Mouse (Mus musculus): ENCODE data around the gene Ubl7.

Gene Ubl7

DNA sequence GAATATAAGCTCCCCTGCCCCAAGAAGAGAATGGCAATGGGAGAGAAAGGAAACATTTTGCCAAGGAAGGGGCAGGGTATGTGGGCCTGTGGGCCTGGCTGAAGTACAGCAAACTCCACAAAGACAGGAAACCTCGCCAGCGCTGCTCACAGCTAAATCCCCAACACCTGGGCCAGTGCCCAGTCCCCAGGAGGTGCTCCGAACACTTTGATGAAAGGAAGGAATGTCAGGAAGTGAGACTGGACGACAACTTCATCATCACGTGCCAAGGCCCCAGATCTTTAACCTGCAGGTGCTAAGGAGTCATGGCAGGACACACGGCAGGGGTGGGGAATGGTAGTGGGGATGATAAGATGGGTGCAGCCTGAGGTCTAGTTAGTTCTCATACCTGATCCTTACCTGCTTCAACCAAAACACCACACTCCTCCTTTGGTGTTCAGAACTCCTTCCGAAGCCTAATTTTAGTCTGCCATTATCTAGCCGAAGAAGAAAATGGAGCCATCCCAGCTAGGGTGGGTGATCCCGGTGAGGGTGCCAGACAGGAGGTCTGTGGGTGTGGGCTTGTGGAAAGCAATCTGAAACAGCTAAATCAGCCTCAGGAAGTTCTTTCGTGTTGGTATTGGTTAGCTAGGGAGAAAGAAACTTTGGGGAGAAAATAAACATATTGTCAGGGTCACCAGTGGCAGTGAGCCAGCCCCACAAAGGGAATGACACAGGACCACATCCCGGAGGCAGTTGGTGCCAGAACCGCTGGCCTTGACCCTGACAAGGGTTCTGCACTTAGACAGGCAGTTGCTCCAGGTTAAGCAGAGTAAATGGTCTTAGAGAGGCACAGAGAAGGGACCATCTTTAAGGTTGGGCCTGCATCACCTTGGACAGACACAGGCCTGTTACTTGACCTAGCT lies 54.8 kb downstream of the Ubl7 start:
- DNase-seq (ENCODE audit: low read depth, low spot score) = peak; percentile 24

DNA sequence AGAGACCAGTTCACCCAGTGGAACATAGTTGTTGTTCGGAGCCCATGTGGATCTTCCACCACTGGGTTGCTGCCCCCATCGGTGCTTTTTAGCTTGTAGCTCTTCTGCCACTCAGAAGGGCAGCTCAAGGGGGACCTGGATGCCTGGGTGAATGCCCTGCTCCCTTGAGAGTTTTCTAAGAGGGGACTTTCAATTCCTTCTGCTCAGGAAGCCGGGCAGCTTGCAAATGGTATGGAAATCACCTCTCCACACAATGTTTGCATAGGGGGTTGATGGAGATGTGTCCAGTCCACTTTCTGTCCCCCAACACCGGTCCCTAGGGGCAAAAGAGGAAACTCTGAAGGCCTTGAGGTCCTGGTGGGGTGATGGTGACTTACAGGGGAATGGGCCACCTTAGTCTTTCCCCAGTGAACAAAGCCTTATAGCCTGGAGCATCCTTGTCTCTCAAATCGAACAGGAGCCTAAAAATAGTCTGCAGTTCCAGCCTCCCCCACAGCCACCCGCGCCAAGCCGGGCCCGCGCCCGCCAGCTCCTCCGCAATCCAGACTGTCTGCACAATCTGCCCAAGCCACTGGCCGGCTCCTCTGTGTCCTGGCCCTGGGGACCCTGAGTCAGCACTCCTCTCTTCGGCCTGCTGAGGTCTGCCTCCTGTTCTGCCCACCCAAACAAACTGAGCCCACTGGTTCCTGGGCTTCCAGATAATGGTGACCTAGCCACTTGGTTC lies 56.6 kb downstream of the Ubl7 start:
- peak; percentile 69 for DNase-seq (ENCODE audit: low read depth, low spot score)

DNA sequence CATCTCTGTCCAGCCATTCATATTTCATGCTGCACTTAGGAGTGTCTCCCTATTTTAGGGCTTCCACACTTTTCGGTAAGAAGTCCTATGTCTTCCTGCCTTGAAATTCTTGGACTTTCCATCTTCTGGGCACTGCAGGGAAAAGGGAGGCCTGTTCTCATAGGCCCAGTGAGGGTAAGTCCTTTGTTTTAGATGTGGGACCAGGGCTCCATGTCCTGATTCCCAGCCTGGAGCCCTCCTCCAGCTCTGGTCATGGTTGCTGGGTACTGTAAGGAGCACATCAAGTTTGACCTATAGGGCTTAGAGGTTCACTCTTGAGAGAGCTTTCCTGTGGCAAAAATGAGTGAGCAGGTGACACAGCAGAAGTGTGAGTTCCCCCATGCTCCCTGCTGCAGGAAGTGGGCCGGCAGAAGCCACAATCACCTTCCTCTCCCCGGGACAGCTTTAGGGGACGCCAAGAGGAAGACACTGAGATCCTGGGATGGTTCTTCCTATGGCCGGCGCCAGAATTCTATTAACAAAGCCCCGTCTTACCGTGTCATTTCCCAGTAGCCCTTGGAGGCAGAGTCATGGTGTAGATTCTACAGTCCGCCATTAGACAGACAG lies 57.5 kb downstream of the Ubl7 start:
- no peak for DNase-seq (ENCODE audit: low read depth, low spot score)

DNA sequence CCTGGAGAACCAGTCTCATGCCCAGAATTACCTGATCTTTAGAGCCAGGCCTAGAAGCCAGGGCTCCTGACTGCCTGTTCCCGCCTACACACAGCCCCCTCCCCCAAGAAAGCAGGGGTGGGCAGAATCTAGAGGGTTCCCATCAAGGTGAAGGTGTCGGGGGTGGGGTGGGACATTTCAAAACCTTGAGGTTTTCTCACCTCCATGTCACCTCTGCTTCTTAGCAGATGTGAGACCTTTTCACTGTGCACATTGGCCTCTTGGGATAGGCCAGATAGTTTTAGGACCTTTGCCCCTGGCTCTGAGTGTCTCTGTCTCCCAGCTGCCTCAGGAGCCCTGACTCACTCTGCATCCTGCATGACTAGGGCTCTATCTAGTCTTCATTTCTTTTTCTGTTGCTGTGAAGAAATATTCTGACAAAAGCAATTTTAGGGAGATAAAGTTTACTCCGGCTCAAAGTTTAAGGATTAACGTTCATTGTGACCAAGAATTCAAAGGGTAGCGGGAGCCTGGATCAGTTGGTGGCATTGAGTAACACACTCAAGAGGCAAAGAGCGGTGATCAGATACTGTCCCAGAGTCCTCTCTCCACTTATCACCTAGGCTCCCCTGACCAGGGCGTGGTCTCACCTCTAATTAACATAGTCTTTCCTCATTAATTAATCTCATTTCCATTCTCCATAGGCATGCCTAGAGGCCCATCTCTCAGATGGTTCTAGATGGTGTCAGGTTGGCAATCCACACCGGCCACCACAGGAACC lies 58.2 kb downstream of the Ubl7 start:
- DNase-seq (ENCODE audit: low read depth, low spot score) = peak; percentile 20

DNA sequence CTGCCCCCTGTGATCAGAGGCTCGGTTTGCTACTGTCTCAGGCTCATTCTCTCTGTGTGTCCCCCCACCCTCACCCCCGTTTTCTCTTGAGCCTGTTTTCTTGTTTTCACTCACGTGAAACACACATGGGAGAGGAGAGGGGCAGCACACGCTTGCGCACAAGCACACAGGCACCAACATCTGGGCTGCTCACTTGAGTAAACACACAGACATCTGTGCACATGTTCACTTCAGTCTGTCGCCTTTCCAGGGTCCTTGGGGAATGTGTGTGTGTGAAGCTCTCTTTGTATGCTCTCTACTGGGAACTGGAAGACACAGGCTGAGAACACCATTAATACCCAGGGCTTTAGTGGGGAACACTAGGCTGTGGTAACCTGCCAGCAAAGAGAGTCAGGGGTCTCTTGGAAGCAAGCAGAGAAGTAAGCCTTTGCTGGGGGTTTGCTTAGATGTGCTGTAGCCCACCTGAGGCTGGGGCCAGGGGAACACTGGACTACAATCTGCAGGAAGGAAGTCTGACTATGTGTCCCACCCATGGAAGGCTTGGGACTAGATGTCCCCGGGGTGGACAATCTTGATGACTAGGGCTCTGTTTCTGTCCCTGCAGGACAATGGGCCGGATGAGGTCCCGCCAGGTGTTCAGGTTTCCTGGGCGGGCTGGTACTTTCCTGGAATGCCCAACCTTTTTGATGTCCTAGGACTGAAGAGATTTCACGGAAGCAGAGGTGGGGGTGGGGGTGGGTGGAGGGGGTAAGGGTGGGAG lies 59.1 kb downstream of the Ubl7 start:
- peak; percentile 21 for DNase-seq (ENCODE audit: low read depth, low spot score)

DNA sequence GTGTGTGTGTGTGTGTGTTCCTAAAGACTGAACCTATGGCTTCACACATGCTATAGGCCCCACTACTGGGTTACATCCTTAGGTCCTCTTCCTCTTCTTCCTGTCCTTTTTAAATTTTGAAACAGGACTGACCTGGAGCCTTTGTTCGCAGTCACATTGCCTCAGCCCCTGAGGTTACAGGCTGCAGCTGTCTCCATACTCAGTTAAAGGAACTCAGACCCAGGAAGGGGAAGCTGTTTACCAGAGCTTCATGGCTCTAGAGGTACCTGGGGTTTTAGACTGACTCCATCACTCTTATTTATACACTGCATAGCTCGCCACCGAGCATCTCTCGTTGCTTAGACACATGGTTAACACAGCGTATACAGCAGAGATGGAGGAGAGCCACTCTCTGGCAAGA lies 60.6 kb downstream of the Ubl7 start:
- no peak for DNase-seq (ENCODE audit: low read depth, low spot score)

DNA sequence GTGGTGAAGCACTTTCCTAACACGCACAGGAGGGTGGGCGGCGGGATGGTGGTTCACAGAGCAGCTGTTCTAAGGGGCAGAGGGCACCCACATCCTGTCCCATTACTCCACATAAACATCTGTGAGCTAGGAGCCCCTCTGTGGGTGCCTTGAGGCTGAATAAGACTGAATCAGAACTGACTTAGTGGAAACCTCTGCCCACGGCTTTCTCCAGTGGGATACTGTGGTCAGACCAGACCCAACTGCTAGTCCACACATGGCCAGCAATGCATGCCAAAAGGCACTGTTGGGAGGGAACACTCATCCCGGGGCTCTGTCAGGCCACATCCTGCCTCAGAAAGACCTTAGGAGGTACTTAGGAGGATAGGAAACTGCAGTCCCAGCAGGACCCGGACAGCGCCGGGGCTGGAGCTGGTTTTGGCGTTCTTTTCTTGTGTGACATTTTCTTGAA lies 61.4 kb downstream of the Ubl7 start:
- DNase-seq (ENCODE audit: low read depth, low spot score) = no peak

DNA sequence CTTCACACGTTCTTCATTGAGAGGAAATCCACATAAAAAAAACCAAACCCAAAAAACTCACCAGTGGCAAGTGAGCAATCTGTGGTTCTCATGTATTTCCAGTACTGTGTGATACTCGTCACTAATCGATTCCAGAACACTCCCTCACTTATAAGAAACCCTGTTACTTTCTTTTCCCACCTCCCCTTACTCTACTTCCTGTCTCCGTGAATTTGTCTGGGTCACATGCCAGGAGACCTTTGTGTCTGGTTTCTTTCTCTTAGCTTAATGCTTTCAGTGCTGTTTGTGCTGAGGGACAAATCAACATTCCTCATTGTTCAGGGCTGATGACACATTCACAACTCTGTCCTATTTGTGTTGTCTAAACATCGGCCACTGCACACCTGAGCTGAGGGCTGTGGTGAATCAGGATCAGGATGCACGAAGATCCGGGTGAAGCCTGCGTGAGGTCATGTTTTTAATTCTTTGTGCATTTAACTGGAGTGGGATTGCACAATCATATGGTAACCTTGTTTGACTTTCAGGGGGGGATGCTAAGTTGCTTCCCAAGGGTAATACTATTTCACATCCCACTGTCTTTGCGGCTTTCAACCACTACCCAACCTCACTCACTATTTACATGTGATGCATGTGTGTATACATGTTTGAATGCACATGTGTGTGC lies 62.1 kb downstream of the Ubl7 start:
- DNase-seq (ENCODE audit: low read depth, low spot score) = peak; percentile 50

DNA sequence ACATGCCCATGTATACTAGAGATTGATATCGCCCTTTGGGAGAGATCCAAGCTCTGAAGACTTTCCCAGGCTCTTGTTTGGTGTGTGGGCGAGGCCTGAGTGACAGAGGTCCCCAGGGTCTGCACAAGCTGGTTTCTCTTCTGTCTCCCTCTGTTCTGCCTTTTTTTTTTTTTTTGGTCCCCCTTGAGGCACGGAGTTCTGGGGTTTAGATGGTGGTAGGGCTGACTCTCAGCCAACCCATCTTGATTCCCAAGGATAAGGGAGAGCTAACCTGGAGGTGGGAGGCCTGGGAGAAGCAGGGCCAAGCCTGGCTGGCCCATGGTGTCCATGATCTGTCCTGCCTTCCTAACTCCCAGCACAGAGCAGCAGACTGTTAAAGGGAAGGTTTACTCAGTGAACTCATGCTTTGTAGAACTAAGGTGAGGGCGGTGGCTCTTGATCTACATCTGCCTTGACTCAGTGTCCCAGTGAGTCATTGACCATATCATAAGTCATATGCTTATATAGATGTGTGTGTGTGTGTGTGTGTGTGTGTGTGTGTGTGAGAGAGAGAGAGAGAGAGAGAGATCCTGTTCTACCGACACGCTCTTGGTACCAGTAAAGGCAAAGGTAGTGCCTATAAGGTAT lies 62.8 kb downstream of the Ubl7 start:
- no peak for DNase-seq (ENCODE audit: low read depth, low spot score)

DNA sequence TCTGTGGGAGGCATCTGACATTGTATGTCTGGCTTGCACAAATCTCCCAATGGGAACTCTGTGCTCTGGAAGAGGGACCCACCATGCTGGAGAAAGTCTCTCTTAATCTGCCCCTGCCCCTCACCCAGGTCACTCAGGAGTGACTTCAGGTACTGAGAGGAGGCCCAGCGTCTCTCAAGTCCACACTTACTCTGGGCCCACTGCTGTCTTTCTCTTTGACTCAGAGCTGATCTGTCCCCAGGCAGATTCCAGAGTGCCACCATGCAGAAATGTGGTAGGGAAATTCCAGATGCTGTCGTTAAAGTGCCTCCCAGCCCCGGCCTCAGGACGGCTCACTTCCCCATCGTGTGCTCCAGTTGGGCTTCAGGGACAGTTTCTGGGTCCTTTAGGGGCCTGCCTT lies 63.4 kb downstream of the Ubl7 start:
- no peak for DNase-seq (ENCODE audit: low read depth, low spot score)

DNA sequence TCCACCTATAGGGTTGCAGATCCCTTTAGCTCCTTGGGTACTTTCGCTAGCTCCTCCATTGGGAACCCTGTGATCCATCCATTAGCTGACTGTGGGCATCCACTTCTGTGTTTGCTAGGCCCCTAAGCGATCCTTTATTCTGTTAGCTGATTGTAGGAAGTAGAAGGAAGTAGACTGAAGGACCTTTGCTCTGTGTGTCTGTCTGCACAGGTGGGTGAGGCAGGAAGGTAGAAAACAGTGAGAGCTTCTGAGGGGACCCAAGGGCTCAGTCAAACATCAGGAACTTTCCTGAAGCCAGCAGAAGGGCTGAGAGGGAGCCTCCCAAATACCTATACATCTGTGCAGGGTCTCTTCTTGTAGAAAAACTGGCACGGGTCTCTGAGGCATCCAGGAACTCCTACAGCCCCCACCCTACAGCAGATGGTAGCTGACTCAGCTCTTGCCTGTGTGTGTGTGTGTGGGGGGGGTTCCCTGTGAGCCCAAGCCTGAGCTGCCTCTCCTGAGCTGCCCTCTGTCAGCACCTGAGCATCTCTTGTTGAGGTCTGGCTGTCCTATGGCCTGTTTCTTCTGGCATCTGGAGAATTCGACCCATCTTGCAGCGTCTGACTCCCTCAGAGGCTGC lies 64.5 kb downstream of the Ubl7 start:
- DNase-seq (ENCODE audit: low read depth, low spot score) = no peak

DNA sequence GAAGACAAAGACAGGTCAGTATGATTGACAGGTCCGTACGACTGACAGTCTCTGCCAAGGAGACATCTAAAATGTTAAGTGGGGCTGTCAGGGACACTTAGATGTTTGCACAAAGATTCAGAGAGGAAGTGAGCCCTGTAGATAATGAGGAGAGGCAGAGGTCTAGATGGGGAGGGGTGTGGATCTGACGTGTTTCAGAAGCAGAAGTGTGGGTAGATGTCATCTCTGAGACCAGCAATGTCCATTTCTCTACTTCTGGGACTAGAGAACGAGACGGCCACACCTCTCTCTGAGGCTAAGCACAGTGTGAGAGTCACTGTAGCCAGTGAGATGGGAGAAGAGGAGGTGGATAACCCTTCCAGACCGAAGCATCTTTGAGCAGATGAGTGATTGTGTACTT lies 67.2 kb downstream of the Ubl7 start:
- no peak for DNase-seq (ENCODE audit: low read depth, low spot score)

DNA sequence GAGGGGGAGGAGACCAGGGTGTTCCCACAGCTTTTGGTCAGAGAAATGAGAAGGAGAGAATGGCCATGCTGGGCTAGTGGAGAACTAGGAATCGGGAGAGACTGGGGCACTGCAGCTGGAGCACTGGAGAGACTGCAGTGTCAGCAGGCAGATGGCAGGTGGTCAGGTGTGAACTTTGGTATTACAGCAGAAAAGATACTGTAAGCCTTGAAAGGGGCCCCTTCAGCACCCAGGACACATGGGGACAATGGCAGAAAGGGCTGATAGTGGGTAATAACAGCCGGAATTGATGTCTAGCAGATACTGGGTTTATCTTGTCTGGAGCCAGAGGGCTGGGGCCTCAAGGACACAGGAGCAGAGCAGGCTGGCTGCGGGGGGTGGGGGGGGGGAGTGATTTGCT lies 68.1 kb downstream of the Ubl7 start:
- no peak for DNase-seq (ENCODE audit: low read depth, low spot score)

All from ZHBTc4 (cell line).